Mouse (Mus musculus) heart, embryonic 14.5 days (tissue): ENCODE data around the gene Gm49027. TPM values are rescaled to one million over a fixed set of nuclear protein-coding genes. Genes with fewer than 3 reads are reported as not detected.

Source experiments
- ATAC-seq: fragments of 200-750 bp; cut with Nextera tagmentation; 2 replicates; pipeline ENCODE4 v1.8.0; 2017; ENCODE audit warnings: low read depth, moderate TSS enrichment; ENCODE audit not compliant: insufficient number of reproducible peaks, insufficient read depth, low FRiP score
- H3K27ac ChIP-seq, 2 experiments: fragments of 200-500 bp in 1 of 2; fragments of 300-500 bp in 1 of 2; sonication (generic) in 1 of 2; replicated peaks in 1 of 2; 2 replicates each; pipeline ENCODE4 v1.5.1; 2012 to 2014; ENCODE audit warnings: low read depth in 2 of 2, low read length in 2 of 2, control low read depth in 1 of 2, mild to moderate bottlenecking in 1 of 2, mixed read lengths in 1 of 2; ENCODE audit not compliant: control insufficient read depth in 1 of 2, insufficient read depth in 1 of 2
- H3K27me3 ChIP-seq: fragments of 300-500 bp; sonication (generic); 2 replicates; pipeline ENCODE4 v1.6.1; 2014; ENCODE audit warnings: mild to moderate bottlenecking, low read length, control low read depth; ENCODE audit not compliant: control insufficient read depth, insufficient read depth
- H3K36me3 ChIP-seq: fragments of 300-500 bp; sonication (generic); 2 replicates; pipeline ENCODE4 v1.6.1; 2014; ENCODE audit warnings: mild to moderate bottlenecking, control low read depth, low read length, mixed read lengths; ENCODE audit not compliant: control insufficient read depth, insufficient read depth
- H3K4me1 ChIP-seq, 2 experiments: fragments of 200-500 bp in 1 of 2; fragments of 300-500 bp in 1 of 2; sonication (generic) in 1 of 2; 2 replicates each; pipeline ENCODE4 v1.6.1; 2012 to 2014; ENCODE audit warnings: low read length in 2 of 2, control low read depth in 1 of 2, mixed read lengths in 1 of 2; ENCODE audit not compliant: control insufficient read depth in 2 of 2, insufficient read depth in 2 of 2
- H3K4me2 ChIP-seq: fragments of 300-500 bp; sonication (generic); 2 replicates; pipeline ENCODE4 v1.6.1; 2014; ENCODE audit warnings: mild to moderate bottlenecking, low read length
- H3K4me3 ChIP-seq, 2 experiments: fragments of 200-500 bp in 1 of 2; fragments of 300-500 bp in 1 of 2; sonication (generic) in 1 of 2; 2 replicates each; pipeline ENCODE4 v1.5.1; 2012 to 2014; ENCODE audit warnings: low read length in 2 of 2, mild to moderate bottlenecking in 2 of 2, control low read depth in 1 of 2, low read depth in 1 of 2, moderate library complexity in 1 of 2; ENCODE audit not compliant: control insufficient read depth in 1 of 2, insufficient read depth in 1 of 2
- H3K9ac ChIP-seq: fragments of 300-500 bp; sonication (generic); 2 replicates; pipeline ENCODE4 v1.6.1; 2014; ENCODE audit warnings: mild to moderate bottlenecking, low read length
- H3K9me3 ChIP-seq: fragments of 300-500 bp; sonication (generic); 2 replicates; pipeline ENCODE4 v1.6.1; 2016; ENCODE audit warnings: low read length, control low read depth; ENCODE audit not compliant: control insufficient read depth
- WGBS: fragments of 180-500 bp; shearing (Covaris S2); extraction: QIAGEN DNeasy Blood & Tissue Kit; methylation state at CpG from one replicate; pipeline ENCODE4 v1.1.7; 2014; 5-methylcytosine and 5-hydroxymethylcytosine counted together
- microRNA-seq: library from miRNA; unstranded; fragments of <30 nt; microRNA quantifications from one replicate; pipeline ENCODE4, GENCODE M21; 2016
- polyA plus RNA-seq: library from polyadenylated mRNA; unstranded; fragments of >200 nt; fragmentation: Nextera tagmentation; extraction: Ambion mirVana; gene quantifications from 2 replicates; pipeline ENCODE4 v1.2.1, GENCODE M21; 2014

The Gm49027 gene
- polyA plus RNA-seq, 1 experiment from 2014 or later = 0.57 TPM

- 8% methylated on average over 10 of the region's 10 CpGs for WGBS
- Histone ChIP-seq H3K27me3 (no peaks in the 10 kb centered on the region), H3K9ac (peak overlapping the region; percentile 13; the same call in 1 of the 2 replicates), H3K4me3 (peak overlapping the region; percentile 27 to 36; a peak in 3 of 4 replicates), H3K4me2 (peak overlapping the region; percentile 56), H3K27ac (peak overlapping the region; percentile 28 to 34; a peak in 1 of 4 replicates), H3K36me3 (no peaks in the 10 kb centered on the region), H3K4me1 (peaks cover 9 to 16% of the 10 kb centered on the region in 2 experiments; a peak in 3 of 4 replicates), H3K9me3 (no peaks in the 10 kb centered on the region)
- ATAC-seq = no peak
Observed at GRCm38 (mm10) chr5:123470784-123471400, 54.4 kb downstream of the Gm49027 start.

- Histone ChIP-seq H3K9me3 (no peaks in the 10 kb centered on the region), H3K4me1 (no peaks in the 10 kb centered on the region), H3K4me2 (no peak overlapping the region), H3K27me3 (no peaks in the 10 kb centered on the region), H3K4me3 (no peak overlapping the region), H3K36me3 (no peaks in the 10 kb centered on the region), H3K9ac (no peak overlapping the region), H3K27ac (no peak overlapping the region)
- WGBS = 86% methylated on average over 1 of the region's 1 CpGs
- no peak for ATAC-seq
Observed at GRCm38 (mm10) chr5:123464638-123465037, 60.6 kb downstream of the Gm49027 start.

Small RNAs within 50 kb of the gene (microRNA-seq; reads per million reads assigned to microRNA genes)
- gene Mir7647 = not detected

Other genes with a start within 250 kb of the Gm49027 start
- gene Bcl7a, start 181.7 kb downstream of the Gm49027 start, polyA plus RNA-seq = 12.1 and 12.8 TPM in 2 replicates
- gene Mlxip, start 130.7 kb downstream of the Gm49027 start, polyA plus RNA-seq = 12.6 and 13.6 TPM in 2 replicates
- gene Lrrc43, start 36.2 kb downstream of the Gm49027 start, polyA plus RNA-seq = not detected in 2 replicates
- not detected in 2 replicates for gene Il31, start 36.0 kb downstream of the Gm49027 start, polyA plus RNA-seq
- gene B3gnt4, start 15.0 kb downstream of the Gm49027 start, polyA plus RNA-seq = 0.40 and 0.41 TPM in 2 replicates
- gene Diablo, start 1.3 kb downstream of the Gm49027 start, polyA plus RNA-seq = 100 and 104 TPM in 2 replicates
- 23.7 and 26.2 TPM in 2 replicates for gene Vps33a, start 47.5 kb upstream of the Gm49027 start, polyA plus RNA-seq
- gene Clip1, start 159.1 kb upstream of the Gm49027 start, polyA plus RNA-seq = 48.0 and 50.5 TPM in 2 replicates
- 57.0 and 63.1 TPM in 2 replicates for gene Zcchc8, start 195.6 kb upstream of the Gm49027 start, polyA plus RNA-seq
- gene Rsrc2, start 223.9 kb upstream of the Gm49027 start, polyA plus RNA-seq = 77.3 and 80.5 TPM in 2 replicates
- 19.4 and 23.1 TPM in 2 replicates for gene Kntc1, start 224.2 kb upstream of the Gm49027 start, polyA plus RNA-seq